Mouse (Mus musculus): ENCODE results near the gene Olfr1471. TPM values are rescaled to one million over a fixed set of nuclear protein-coding genes. Genes with fewer than 3 reads are reported as not detected.
"Not testable (repeated sequence)": the region's sequence is repeated elsewhere in the genome, so short reads cannot be mapped to it uniquely, and the experiment has no call there.

Gene Olfr1471
- polyA plus RNA-seq (2014; fragmentation: Nextera tagmentation; extraction: Ambion mirVana): not detected in 2 replicates

- ATAC-seq (replicated peaks; ENCODE audit: low FRiP score); H3K4me1 ChIP-seq (replicated peaks; ENCODE audit: control insufficient read depth, insufficient read depth, low read length); H3K9ac ChIP-seq (ENCODE audit: low read depth, low read length); H3K27ac ChIP-seq (ENCODE audit: low read depth, low read length); H3K36me3 ChIP-seq (ENCODE audit: control insufficient read depth, insufficient read depth, low read length); H3K4me2 ChIP-seq; H3K9me3 ChIP-seq (ENCODE audit: control insufficient read depth, low read length); H3K4me3 ChIP-seq (ENCODE audit: low read depth, low read length); H3K27me3 ChIP-seq (replicated peaks; ENCODE audit: control insufficient read depth, insufficient read depth, low read length); DNase-seq (ENCODE audit: low spot score): not testable (repeated sequence)
- 70% methylated on average over 2 of the region's 2 CpGs for WGBS
Measured at GRCm38 (mm10) chr19:13443109-13443508, at the start of gene Olfr1471. Gene Olfr1471 (plus strand): TSS chr19:13443409.

- H3K27me3 ChIP-seq (replicated peaks; ENCODE audit: control insufficient read depth, insufficient read depth, low read length): no peaks in the 10 kb centered on the region
- ATAC-seq (replicated peaks; ENCODE audit: low FRiP score) (no peak), DNase-seq (ENCODE audit: low spot score) (no peak)
- no peaks in the 10 kb centered on the region for H3K4me1 ChIP-seq (replicated peaks; ENCODE audit: control insufficient read depth, insufficient read depth, low read length)
- no peak within 1 kb of the TSS for H3K27ac ChIP-seq (ENCODE audit: low read depth, low read length)
- WGBS: 69% methylated on average over 2 of the region's 2 CpGs
- no peak within 1 kb of the TSS for H3K9ac ChIP-seq (ENCODE audit: low read depth, low read length)
- H3K4me2 ChIP-seq: no peak within 1 kb of the TSS
- H3K9me3 ChIP-seq (ENCODE audit: control insufficient read depth, low read length): 0 out of 2 replicates have a peak, but pooled peaks cover 2% of the 10 kb centered on the region
- no peaks in the 10 kb centered on the region for H3K36me3 ChIP-seq (ENCODE audit: control insufficient read depth, insufficient read depth, low read length)
- no peak within 1 kb of the TSS for H3K4me3 ChIP-seq (ENCODE audit: low read depth, low read length)
Measured at GRCm38 (mm10) chr19:13407549-13407948, 35.7 kb upstream of the Olfr1471 start, which contains the start of gene Olfr1469. Gene Olfr1469 (plus strand): TSS chr19:13407849.

- Histone ChIP-seq H3K4me1 (replicated peaks; ENCODE audit: control insufficient read depth, insufficient read depth, low read length) (no peaks in the 10 kb centered on the region), H3K4me2 (no peak within 1 kb of the TSS), H3K27ac (ENCODE audit: low read depth, low read length) (no peak within 1 kb of the TSS), H3K9ac (ENCODE audit: low read depth, low read length) (no peak within 1 kb of the TSS), H3K4me3 (ENCODE audit: low read depth, low read length) (no peak within 1 kb of the TSS), H3K9me3 (ENCODE audit: control insufficient read depth, low read length) (no peaks in the 10 kb centered on the region; the same call in 1 of the 2 replicates), H3K27me3 (replicated peaks; ENCODE audit: control insufficient read depth, insufficient read depth, low read length) (no peaks in the 10 kb centered on the region), H3K36me3 (ENCODE audit: control insufficient read depth, insufficient read depth, low read length) (no peaks in the 10 kb centered on the region)
- ATAC-seq (replicated peaks; ENCODE audit: low FRiP score) (no peak), DNase-seq (ENCODE audit: low spot score) (no peak)
- WGBS: 64% methylated on average over 1 of the region's 1 CpGs
Measured at GRCm38 (mm10) chr19:13455986-13456385, 12.8 kb downstream of the Olfr1471 start, which contains the start of gene Olfr1472. Gene Olfr1472 (minus strand): TSS chr19:13456086.

GRCm38 (mm10) chr19:13469265-13469664 lies 26.1 kb downstream of the Olfr1471 start, which contains the start of gene Olfr1474:
Gene Olfr1474 (plus strand): TSS chr19:13469565.
- not testable (repeated sequence) for H3K27ac ChIP-seq (ENCODE audit: low read depth, low read length); H3K9ac ChIP-seq (ENCODE audit: low read depth, low read length); H3K4me3 ChIP-seq (ENCODE audit: low read depth, low read length); DNase-seq (ENCODE audit: low spot score); ATAC-seq (replicated peaks; ENCODE audit: low FRiP score); H3K9me3 ChIP-seq (ENCODE audit: control insufficient read depth, low read length); H3K27me3 ChIP-seq (replicated peaks; ENCODE audit: control insufficient read depth, insufficient read depth, low read length); H3K4me2 ChIP-seq; H3K4me1 ChIP-seq (replicated peaks; ENCODE audit: control insufficient read depth, insufficient read depth, low read length); H3K36me3 ChIP-seq (ENCODE audit: control insufficient read depth, insufficient read depth, low read length)
- WGBS: 72% methylated on average over 4 of the region's 4 CpGs

GRCm38 (mm10) chr19:13480096-13480495 lies 36.9 kb downstream of the Olfr1471 start, which contains the start of gene Olfr1475:
Gene Olfr1475 (minus strand): TSS chr19:13480196.
- Histone ChIP-seq H3K27me3 (replicated peaks; ENCODE audit: control insufficient read depth, insufficient read depth, low read length) (no peaks in the 10 kb centered on the region), H3K4me1 (replicated peaks; ENCODE audit: control insufficient read depth, insufficient read depth, low read length) (no peaks in the 10 kb centered on the region), H3K9me3 (ENCODE audit: control insufficient read depth, low read length) (no peaks in the 10 kb centered on the region), H3K27ac (ENCODE audit: low read depth, low read length) (no peak within 1 kb of the TSS), H3K9ac (ENCODE audit: low read depth, low read length) (no peak within 1 kb of the TSS), H3K4me3 (ENCODE audit: low read depth, low read length) (no peak within 1 kb of the TSS), H3K4me2 (no peak within 1 kb of the TSS), H3K36me3 (ENCODE audit: control insufficient read depth, insufficient read depth, low read length) (no peaks in the 10 kb centered on the region)
- no peak for DNase-seq (ENCODE audit: low spot score)
- ATAC-seq (replicated peaks; ENCODE audit: low FRiP score): no peak

GRCm38 (mm10) chr19:13500246-13500645 lies 57.0 kb downstream of the Olfr1471 start, which contains the start of gene Olfr1477:
Gene Olfr1477 (plus strand): TSS chr19:13500546.
- no peaks in the 10 kb centered on the region for H3K36me3 ChIP-seq (ENCODE audit: control insufficient read depth, insufficient read depth, low read length)
- no peaks in the 10 kb centered on the region for H3K27me3 ChIP-seq (replicated peaks; ENCODE audit: control insufficient read depth, insufficient read depth, low read length)
- H3K4me3 ChIP-seq (ENCODE audit: low read depth, low read length): no peak within 1 kb of the TSS
- no peak within 1 kb of the TSS for H3K27ac ChIP-seq (ENCODE audit: low read depth, low read length)
- no peaks in the 10 kb centered on the region for H3K4me1 ChIP-seq (replicated peaks; ENCODE audit: control insufficient read depth, insufficient read depth, low read length)
- ATAC-seq (replicated peaks; ENCODE audit: low FRiP score) (no peak), DNase-seq (ENCODE audit: low spot score) (no peak)
- H3K9me3 ChIP-seq (ENCODE audit: control insufficient read depth, low read length): no peaks in the 10 kb centered on the region
- WGBS: 65% methylated on average over 3 of the region's 3 CpGs
- H3K9ac ChIP-seq (ENCODE audit: low read depth, low read length): no peak within 1 kb of the TSS
- H3K4me2 ChIP-seq: no peak within 1 kb of the TSS

Other genes starting within 250 kb of the Olfr1471 start
- not detected in 2 replicates for gene Olfr1463, start 212.1 kb upstream of the Olfr1471 start, polyA plus RNA-seq (2014; fragmentation: Nextera tagmentation; extraction: Ambion mirVana)
- gene Olfr1465, start 127.9 kb upstream of the Olfr1471 start, polyA plus RNA-seq (2014; fragmentation: Nextera tagmentation; extraction: Ambion mirVana): not detected in 2 replicates
- not detected in 2 replicates for gene Olfr1466, start 104.5 kb upstream of the Olfr1471 start, polyA plus RNA-seq (2014; fragmentation: Nextera tagmentation; extraction: Ambion mirVana)
- gene Olfr1467, start 81.2 kb upstream of the Olfr1471 start, polyA plus RNA-seq (2014; fragmentation: Nextera tagmentation; extraction: Ambion mirVana): not detected in 2 replicates
- not detected in 2 replicates for gene Olfr1469, start 35.6 kb upstream of the Olfr1471 start, polyA plus RNA-seq (2014; fragmentation: Nextera tagmentation; extraction: Ambion mirVana)
- not detected in 2 replicates for gene Olfr1472, start 12.7 kb downstream of the Olfr1471 start, polyA plus RNA-seq (2014; fragmentation: Nextera tagmentation; extraction: Ambion mirVana)
- gene Olfr1474, start 26.2 kb downstream of the Olfr1471 start, polyA plus RNA-seq (2014; fragmentation: Nextera tagmentation; extraction: Ambion mirVana): not detected in 2 replicates
- gene Olfr1475, start 36.8 kb downstream of the Olfr1471 start, polyA plus RNA-seq (2014; fragmentation: Nextera tagmentation; extraction: Ambion mirVana): not detected in 2 replicates
- gene Olfr1477, start 57.1 kb downstream of the Olfr1471 start, polyA plus RNA-seq (2014; fragmentation: Nextera tagmentation; extraction: Ambion mirVana): not detected in 2 replicates
- not detected in 2 replicates for gene Olfr1480, start 84.5 kb downstream of the Olfr1471 start, polyA plus RNA-seq (2014; fragmentation: Nextera tagmentation; extraction: Ambion mirVana)
- gene Olfr1484, start 140.1 kb downstream of the Olfr1471 start, polyA plus RNA-seq (2014; fragmentation: Nextera tagmentation; extraction: Ambion mirVana): not detected in 2 replicates
- not detected in 2 replicates for gene Olfr1487, start 174.0 kb downstream of the Olfr1471 start, polyA plus RNA-seq (2014; fragmentation: Nextera tagmentation; extraction: Ambion mirVana)
- not detected in 2 replicates for gene Olfr1489, start 188.2 kb downstream of the Olfr1471 start, polyA plus RNA-seq (2014; fragmentation: Nextera tagmentation; extraction: Ambion mirVana)
- not detected in 2 replicates for gene Olfr1490, start 207.7 kb downstream of the Olfr1471 start, polyA plus RNA-seq (2014; fragmentation: Nextera tagmentation; extraction: Ambion mirVana)